Mouse (Mus musculus) ES-Bruce4 (cell line): ENCODE measurements around the gene Zeb2.

Source experiments
- CTCF ChIP-seq: IDR thresholded peaks from one replicate; pipeline ENCODE4 v1.8.1; 2011; ENCODE audit warnings: low read depth, low read length
- EP300 ChIP-seq: IDR thresholded peaks from 2 replicates; pipeline ENCODE4 v1.6.1; 2011; ENCODE audit warnings: low read depth, low read length; ENCODE audit not compliant: insufficient read depth
- POLR2A ChIP-seq: IDR thresholded peaks from one replicate; pipeline ENCODE4 v1.8.1; 2011; ENCODE audit warnings: low read length; ENCODE audit not compliant: insufficient read depth

DNA sequence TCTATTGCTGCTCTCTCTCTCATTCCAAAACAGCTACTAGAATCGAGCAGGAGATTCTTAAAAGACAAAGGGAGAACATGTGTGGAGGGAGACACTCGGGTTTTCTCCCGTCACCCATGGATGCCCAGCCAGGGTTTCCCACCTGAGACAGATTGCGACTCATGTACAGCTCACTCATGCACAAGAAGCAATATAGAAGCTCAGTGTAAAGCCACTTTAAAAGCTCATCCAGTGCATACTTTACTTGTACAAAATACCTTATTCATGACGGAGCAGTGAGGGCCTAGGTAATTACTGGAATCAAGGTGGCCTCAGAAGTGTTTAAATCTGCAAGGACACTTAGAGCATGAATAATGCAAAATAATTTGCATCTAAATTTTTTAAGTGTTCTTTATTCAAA, 45.9 kb downstream of the Zeb2 start:
- TF ChIP-seq EP300 (no peak), CTCF (no peak), POLR2A (no peak)
